Mouse (Mus musculus) mesoderm, embryonic 11.5 days (tissue): ENCODE measurements around the gene Ubl3.

Source experiments
- DNase-seq: peaks from one replicate; pipeline ENCODE4 v3.0.0-alpha.2; 2012; ENCODE audit warnings: low read depth, low spot score

Gene Ubl3

DNA sequence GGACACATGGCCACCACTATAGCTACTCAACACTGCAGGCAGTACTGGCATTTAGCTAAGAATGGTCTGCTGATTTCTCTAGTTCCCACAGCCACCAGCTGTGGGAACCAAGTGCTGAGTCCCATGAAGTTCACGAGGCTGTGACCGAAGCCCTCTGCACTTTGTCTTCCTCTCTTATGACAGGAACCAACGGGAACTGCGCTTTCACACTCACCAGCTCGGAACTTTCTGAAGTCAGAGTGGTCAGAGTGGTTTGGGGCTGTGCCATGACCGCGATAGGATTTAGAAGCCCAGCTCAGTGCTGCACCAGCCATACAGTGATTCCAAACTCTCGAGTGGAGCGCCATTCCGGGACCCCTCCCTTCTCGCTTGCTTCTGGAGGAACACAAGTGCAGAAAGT, 66.4 kb downstream of the Ubl3 start:
- no peak for DNase-seq

- no peak for DNase-seq
Measured at GRCm38 (mm10) chr5:148481745-148482144, 70.8 kb downstream of the Ubl3 start.

GRCm38 (mm10) chr5:148474346-148474745, 78.2 kb downstream of the Ubl3 start:
- no peak for DNase-seq

DNA sequence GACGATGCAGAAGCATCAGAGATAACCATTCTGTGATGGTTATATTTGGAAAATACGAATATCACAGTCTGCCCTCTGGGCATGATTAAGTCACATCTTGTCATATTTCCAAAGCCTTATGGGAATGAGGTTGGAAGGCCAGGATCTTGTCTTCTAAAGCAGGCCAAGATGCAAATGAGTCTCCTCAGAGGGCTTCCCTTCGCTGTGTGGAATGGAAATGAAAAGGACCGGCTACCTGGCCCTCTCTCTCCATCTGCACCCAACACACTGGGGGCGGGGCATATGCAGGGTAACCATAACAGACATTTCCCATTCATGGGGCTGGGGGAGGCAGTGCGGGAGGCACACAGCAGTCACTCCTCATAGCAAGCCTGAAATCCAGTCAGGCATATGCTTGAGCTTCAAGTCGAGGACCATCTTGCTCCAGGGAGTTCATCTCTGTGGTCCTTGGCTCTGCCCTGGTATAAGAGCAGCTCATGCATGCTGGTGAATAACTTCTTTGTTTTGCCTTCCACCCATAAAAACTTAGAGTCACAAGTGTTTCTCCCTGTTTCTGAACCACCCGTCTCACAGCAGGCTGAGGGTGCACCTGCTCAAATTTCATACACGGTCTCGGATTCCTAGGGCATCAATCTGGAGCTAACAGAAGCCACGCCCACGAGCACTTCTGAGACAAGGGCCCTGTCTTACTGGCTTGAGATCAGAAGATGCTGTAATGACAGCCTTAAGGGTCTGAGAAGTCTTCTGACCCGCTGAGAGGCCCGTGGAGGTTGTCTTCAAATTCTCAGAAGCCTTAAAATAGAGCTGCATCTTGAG, 83.8 kb downstream of the Ubl3 start:
- peak; percentile 55 for DNase-seq

DNA sequence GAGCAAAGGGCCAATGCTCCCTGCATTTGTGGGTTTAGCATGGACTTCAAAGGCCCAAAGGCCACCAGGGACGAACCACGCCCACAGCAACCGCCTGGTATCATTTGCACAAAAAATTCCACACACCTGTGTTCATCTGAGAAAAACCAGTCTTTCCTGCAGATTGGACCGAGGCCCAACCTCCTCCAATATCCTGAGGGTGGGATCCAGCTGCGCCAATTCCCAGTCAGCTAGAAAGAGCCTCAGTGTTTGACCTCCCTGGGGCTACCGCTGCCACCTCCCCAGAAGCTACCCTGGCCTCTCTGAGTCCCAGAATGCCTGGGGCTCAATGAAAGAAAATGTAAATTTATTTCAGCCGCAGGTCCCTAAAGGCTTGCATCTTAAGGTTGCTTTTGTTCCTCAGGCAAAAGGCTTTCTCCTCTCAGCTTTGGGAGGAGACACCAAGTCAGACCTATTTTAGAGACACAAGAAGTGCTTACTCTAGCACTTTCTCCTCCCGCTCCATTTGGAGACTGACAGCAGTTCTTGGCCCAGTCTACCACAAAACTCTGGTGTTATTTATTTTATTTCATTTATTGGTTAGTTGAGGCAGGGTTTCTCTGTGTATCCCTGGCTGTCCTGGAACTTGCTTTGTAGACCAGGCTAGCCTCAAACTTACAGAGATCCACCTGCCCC, 85.5 kb downstream of the Ubl3 start:
- no peak for DNase-seq

- DNase-seq: no peak
Measured at GRCm38 (mm10) chr5:148466116-148466515, 86.5 kb downstream of the Ubl3 start.

DNA sequence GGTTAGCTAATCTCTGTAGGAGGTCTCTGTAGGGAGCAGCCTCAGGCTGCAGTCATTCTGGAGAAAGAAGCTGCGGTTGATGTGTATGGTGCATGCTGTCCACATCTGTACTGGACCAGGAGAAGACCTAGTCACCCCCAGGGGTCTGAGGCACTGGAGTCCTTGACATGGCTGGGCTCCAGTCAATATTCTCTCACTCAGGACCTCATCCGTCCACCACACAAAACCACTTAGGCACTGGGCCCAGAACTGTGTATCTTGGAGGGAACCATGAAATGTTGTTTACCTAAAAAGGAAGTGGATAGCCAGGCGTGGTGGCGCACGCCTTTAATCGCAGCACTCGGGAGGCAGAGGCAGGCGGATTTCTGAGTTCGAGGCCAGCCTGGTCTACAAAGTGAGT, 87.5 kb downstream of the Ubl3 start:
- no peak for DNase-seq

DNA sequence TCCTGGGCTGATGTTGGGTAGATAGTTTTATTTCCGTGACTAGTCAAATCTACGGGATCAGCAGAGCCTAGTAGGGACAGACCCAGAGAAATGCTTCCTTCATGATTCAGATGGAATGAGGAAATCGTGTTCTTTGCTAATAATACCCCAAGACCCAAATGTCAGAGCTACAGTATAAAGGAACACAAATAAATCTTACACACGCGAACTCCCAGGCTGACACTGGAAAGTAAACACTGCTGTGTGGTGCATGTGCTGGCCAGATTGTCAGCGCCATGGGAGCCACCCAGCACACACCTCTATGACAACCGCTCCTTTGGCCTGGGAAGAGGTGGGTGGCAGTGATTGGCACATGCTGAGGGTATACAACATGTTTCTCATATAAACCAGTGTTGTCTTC, 88.1 kb downstream of the Ubl3 start:
- no peak for DNase-seq

DNA sequence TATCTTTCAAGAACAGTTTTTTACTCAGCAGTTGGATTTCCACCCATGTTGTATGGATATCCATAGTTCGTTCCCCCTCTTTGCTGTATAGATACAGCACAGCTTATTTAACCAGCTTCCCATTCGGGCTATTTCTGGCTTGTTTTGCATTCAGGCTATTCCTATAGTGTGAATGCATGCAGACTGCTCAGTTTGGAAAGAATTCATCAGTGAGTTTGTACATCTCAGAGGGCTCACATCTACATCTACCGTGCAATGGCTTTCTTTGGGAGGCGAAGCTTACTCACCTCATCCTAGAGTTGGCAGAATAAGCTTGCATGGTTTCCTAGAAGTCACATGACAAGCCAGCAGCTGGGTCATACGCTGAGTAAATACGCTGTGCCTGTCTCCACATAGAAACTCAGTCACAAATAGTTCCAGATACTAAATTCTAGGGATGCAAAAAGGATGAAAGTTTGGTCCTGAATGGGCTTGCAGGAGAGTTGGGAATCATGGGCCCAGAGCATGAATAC, 88.8 kb downstream of the Ubl3 start:
- no peak for DNase-seq
